Mouse (Mus musculus): ENCODE data around the gene Ifna6.
"Not testable (repeated sequence)": the region's sequence is repeated elsewhere in the genome, so short reads cannot be mapped to it uniquely, and the experiment has no call there.

Gene Ifna6

GRCm38 (mm10) chr4:88827116-88827515 is at the start of gene Ifna6:
Ifna6 (plus strand) TSS chr4:88827416.
- not testable (repeated sequence) for DNase-seq (ENCODE audit: low spot score)

GRCm38 (mm10) chr4:88779550-88779949 is 47.7 kb upstream of the Ifna6 start, which contains the start of gene Gm13272:
Gm13272 (plus strand) TSS chr4:88779850.
- not testable (repeated sequence) for DNase-seq (ENCODE audit: low spot score)

GRCm38 (mm10) chr4:88780320-88780719 is 46.9 kb upstream of the Ifna6 start:
- not testable (repeated sequence) for DNase-seq (ENCODE audit: low spot score)

GRCm38 (mm10) chr4:88781831-88782230 is 45.4 kb upstream of the Ifna6 start, which contains the start of gene Ifnz:
Ifnz (plus strand) TSS chr4:88782131.
- DNase-seq (ENCODE audit: low spot score) = not testable (repeated sequence)

GRCm38 (mm10) chr4:88782335-88782734 is 44.9 kb upstream of the Ifna6 start:
- DNase-seq (ENCODE audit: low spot score) = not testable (repeated sequence)

- not testable (repeated sequence) for DNase-seq (ENCODE audit: low spot score)
These were observed 41.8 kb upstream of the Ifna6 start, which contains the start of gene Gm13276 for GRCm38 (mm10) chr4:88785409-88785808. Gm13276 (plus strand) TSS chr4:88785709.

- not testable (repeated sequence) for DNase-seq (ENCODE audit: low spot score)
These were observed 38.8 kb upstream of the Ifna6 start, which contains the start of gene Gm13277 for GRCm38 (mm10) chr4:88788402-88788801. Gm13277 (plus strand) TSS chr4:88788632.

- not testable (repeated sequence) for DNase-seq (ENCODE audit: low spot score)
These were observed 36.0 kb upstream of the Ifna6 start, which contains the start of gene Gm13278 for GRCm38 (mm10) chr4:88791250-88791649. Gm13278 (plus strand) TSS chr4:88791550.

- peak; percentile 40 for DNase-seq (ENCODE audit: low spot score)
These were observed 33.1 kb upstream of the Ifna6 start, which contains the start of gene Gm13275 for GRCm38 (mm10) chr4:88793936-88794675. Gm13275 (plus strand) TSS chr4:88794487.

- not testable (repeated sequence) for DNase-seq (ENCODE audit: low spot score)
These were observed 30.1 kb upstream of the Ifna6 start, which contains the start of gene Gm13279 for GRCm38 (mm10) chr4:88797097-88797496. Gm13279 (plus strand) TSS chr4:88797397.

- DNase-seq (ENCODE audit: low spot score) = not testable (repeated sequence)
These were observed 27.9 kb upstream of the Ifna6 start, which contains the start of gene Gm13285 for GRCm38 (mm10) chr4:88799365-88799764. Gm13285 (plus strand) TSS chr4:88799665.

GRCm38 (mm10) chr4:88802954-88803353 is 24.3 kb upstream of the Ifna6 start, which contains the start of gene Gm13287:
Gm13287 (plus strand) TSS chr4:88803254.
- not testable (repeated sequence) for DNase-seq (ENCODE audit: low spot score)

- DNase-seq (ENCODE audit: low spot score) = not testable (repeated sequence)
These were observed 22.0 kb upstream of the Ifna6 start, which contains the start of gene Gm13288 for GRCm38 (mm10) chr4:88805231-88805630. Gm13288 (plus strand) TSS chr4:88805531.

GRCm38 (mm10) chr4:88805761-88806160 is 21.5 kb upstream of the Ifna6 start:
- not testable (repeated sequence) for DNase-seq (ENCODE audit: low spot score)

GRCm38 (mm10) chr4:88815928-88816327 is 11.3 kb upstream of the Ifna6 start, which contains the start of gene Ifna7:
Ifna7 (plus strand) TSS chr4:88816228.
- no peak for DNase-seq (ENCODE audit: low spot score)

GRCm38 (mm10) chr4:88819659-88820058 is 7.6 kb upstream of the Ifna6 start, which contains the start of gene Ifna11:
Ifna11 (plus strand) TSS chr4:88819959.
- no peak for DNase-seq (ENCODE audit: low spot score)

GRCm38 (mm10) chr4:88822995-88823394 is 4.2 kb upstream of the Ifna6 start:
- DNase-seq (ENCODE audit: low spot score) = no peak

- no peak for DNase-seq (ENCODE audit: low spot score)
These were observed 3.3 kb downstream of the Ifna6 start for GRCm38 (mm10) chr4:88830523-88830922.

GRCm38 (mm10) chr4:88835225-88835624 is 8.0 kb downstream of the Ifna6 start, which contains the start of gene Ifna5:
Ifna5 (plus strand) TSS chr4:88835525.
- not testable (repeated sequence) for DNase-seq (ENCODE audit: low spot score)

GRCm38 (mm10) chr4:88838828-88839227 is 11.6 kb downstream of the Ifna6 start:
- DNase-seq (ENCODE audit: low spot score) = no peak

GRCm38 (mm10) chr4:88840058-88840457 is 12.8 kb downstream of the Ifna6 start:
- DNase-seq (ENCODE audit: low spot score) = no peak

GRCm38 (mm10) chr4:88841438-88841911 is 14.3 kb downstream of the Ifna6 start, which contains the start of gene Ifna4:
Ifna4 (plus strand) TSS chr4:88841861.
- DNase-seq (ENCODE audit: low spot score) = no peak
